Mouse (Mus musculus): ENCODE measurements at regions not wholly inside any gene's neighbourhood (a gene's known extent, or its start where the extent isn't known, plus 50 kb on each side); places are given as distances from the start of the nearest gene placed in this dataset.

GRCm38 (mm10) chr12:51501185-51501584, 92.0 kb upstream of the Coch start:
- H3K36me3 ChIP-seq (ENCODE audit: control insufficient read depth, insufficient read depth, low read length): no peaks in the 10 kb centered on the region
- H3K9me3 ChIP-seq (ENCODE audit: control insufficient read depth, low read length): no peaks in the 10 kb centered on the region
- no peak overlapping the region for H3K27ac ChIP-seq (ENCODE audit: low read depth, low read length)
- DNase-seq (ENCODE audit: low spot score) (no peak), ATAC-seq (replicated peaks; ENCODE audit: low FRiP score) (no peak)
- H3K4me3 ChIP-seq (ENCODE audit: low read depth, low read length): no peak overlapping the region
- 87% methylated on average over 4 of the region's 4 CpGs for WGBS
- H3K9ac ChIP-seq (ENCODE audit: low read length): no peak overlapping the region
- H3K27me3 ChIP-seq (ENCODE audit: control insufficient read depth, insufficient read depth, low read length): no peaks in the 10 kb centered on the region
- no peak overlapping the region for H3K4me2 ChIP-seq (ENCODE audit: low read depth, low read length, severe bottlenecking)
- peaks cover 7% of the 10 kb centered on the region; the same call in 1 of the 2 replicates for H3K4me1 ChIP-seq (replicated peaks; ENCODE audit: control insufficient read depth, insufficient read depth, low read length)

GRCm38 (mm10) chr12:51502724-51503123, 90.4 kb upstream of the Coch start:
- WGBS: 94% methylated on average over 4 of the region's 4 CpGs
- Histone ChIP-seq H3K4me3 (ENCODE audit: low read depth, low read length) (no peak overlapping the region), H3K9me3 (ENCODE audit: control insufficient read depth, low read length) (no peaks in the 10 kb centered on the region), H3K9ac (ENCODE audit: low read length) (no peak overlapping the region), H3K4me1 (replicated peaks; ENCODE audit: control insufficient read depth, insufficient read depth, low read length) (peaks cover 7% of the 10 kb centered on the region; the same call in 1 of the 2 replicates), H3K36me3 (ENCODE audit: control insufficient read depth, insufficient read depth, low read length) (no peaks in the 10 kb centered on the region), H3K4me2 (ENCODE audit: low read depth, low read length, severe bottlenecking) (no peak overlapping the region), H3K27ac (ENCODE audit: low read depth, low read length) (no peak overlapping the region), H3K27me3 (ENCODE audit: control insufficient read depth, insufficient read depth, low read length) (no peaks in the 10 kb centered on the region)
- no peak for DNase-seq (ENCODE audit: low spot score)
- no peak for ATAC-seq (replicated peaks; ENCODE audit: low FRiP score)

GRCm38 (mm10) chr12:51503706-51504105, 89.4 kb upstream of the Coch start:
- H3K9me3 ChIP-seq (ENCODE audit: control insufficient read depth, low read length): no peaks in the 10 kb centered on the region
- DNase-seq (ENCODE audit: low spot score) (no peak), ATAC-seq (replicated peaks; ENCODE audit: low FRiP score) (no peak)
- WGBS: 85% methylated on average over 4 of the region's 4 CpGs
- no peaks in the 10 kb centered on the region for H3K36me3 ChIP-seq (ENCODE audit: control insufficient read depth, insufficient read depth, low read length)
- no peak overlapping the region for H3K27ac ChIP-seq (ENCODE audit: low read depth, low read length)
- H3K4me1 ChIP-seq (replicated peaks; ENCODE audit: control insufficient read depth, insufficient read depth, low read length): peaks cover 7% of the 10 kb centered on the region; the same call in 1 of the 2 replicates
- H3K4me3 ChIP-seq (ENCODE audit: low read depth, low read length): no peak overlapping the region
- H3K27me3 ChIP-seq (ENCODE audit: control insufficient read depth, insufficient read depth, low read length): no peaks in the 10 kb centered on the region
- no peak overlapping the region for H3K9ac ChIP-seq (ENCODE audit: low read length)
- H3K4me2 ChIP-seq (ENCODE audit: low read depth, low read length, severe bottlenecking): no peak overlapping the region

GRCm38 (mm10) chr12:51504581-51504980, 88.6 kb upstream of the Coch start:
- H3K9ac ChIP-seq (ENCODE audit: low read length): no peak overlapping the region
- H3K27ac ChIP-seq (ENCODE audit: low read depth, low read length): no peak overlapping the region
- peaks cover 7% of the 10 kb centered on the region; the same call in 1 of the 2 replicates for H3K4me1 ChIP-seq (replicated peaks; ENCODE audit: control insufficient read depth, insufficient read depth, low read length)
- ATAC-seq (replicated peaks; ENCODE audit: low FRiP score) (no peak), DNase-seq (ENCODE audit: low spot score) (no peak)
- no peaks in the 10 kb centered on the region for H3K36me3 ChIP-seq (ENCODE audit: control insufficient read depth, insufficient read depth, low read length)
- H3K9me3 ChIP-seq (ENCODE audit: control insufficient read depth, low read length): no peaks in the 10 kb centered on the region
- H3K27me3 ChIP-seq (ENCODE audit: control insufficient read depth, insufficient read depth, low read length): no peaks in the 10 kb centered on the region
- H3K4me2 ChIP-seq (ENCODE audit: low read depth, low read length, severe bottlenecking): no peak overlapping the region
- H3K4me3 ChIP-seq (ENCODE audit: low read depth, low read length): no peak overlapping the region
- WGBS: 42% methylated on average over 7 of the region's 7 CpGs

GRCm38 (mm10) chr12:51510010-51510409, 83.1 kb upstream of the Coch start:
- ATAC-seq (replicated peaks; ENCODE audit: low FRiP score) (no peak), DNase-seq (ENCODE audit: low spot score) (no peak)
- Histone ChIP-seq H3K9me3 (ENCODE audit: control insufficient read depth, low read length) (no peaks in the 10 kb centered on the region), H3K9ac (ENCODE audit: low read length) (no peak overlapping the region), H3K27me3 (ENCODE audit: control insufficient read depth, insufficient read depth, low read length) (no peaks in the 10 kb centered on the region), H3K4me3 (ENCODE audit: low read depth, low read length) (no peak overlapping the region), H3K4me2 (ENCODE audit: low read depth, low read length, severe bottlenecking) (no peak overlapping the region), H3K4me1 (replicated peaks; ENCODE audit: control insufficient read depth, insufficient read depth, low read length) (peaks cover 7% of the 10 kb centered on the region; the same call in 1 of the 2 replicates), H3K36me3 (ENCODE audit: control insufficient read depth, insufficient read depth, low read length) (no peaks in the 10 kb centered on the region), H3K27ac (ENCODE audit: low read depth, low read length) (no peak overlapping the region)
- WGBS: 83% methylated on average over 2 of the region's 2 CpGs

GRCm38 (mm10) chr12:51516726-51517125, 76.4 kb upstream of the Coch start:
- no peak overlapping the region for H3K4me2 ChIP-seq (ENCODE audit: low read depth, low read length, severe bottlenecking)
- H3K27ac ChIP-seq (ENCODE audit: low read depth, low read length): no peak overlapping the region
- no peak overlapping the region for H3K9ac ChIP-seq (ENCODE audit: low read length)
- H3K4me3 ChIP-seq (ENCODE audit: low read depth, low read length): no peak overlapping the region
- H3K4me1 ChIP-seq (replicated peaks; ENCODE audit: control insufficient read depth, insufficient read depth, low read length): no peaks in the 10 kb centered on the region
- no peaks in the 10 kb centered on the region for H3K27me3 ChIP-seq (ENCODE audit: control insufficient read depth, insufficient read depth, low read length)
- H3K36me3 ChIP-seq (ENCODE audit: control insufficient read depth, insufficient read depth, low read length): no peaks in the 10 kb centered on the region
- ATAC-seq (replicated peaks; ENCODE audit: low FRiP score) (no peak), DNase-seq (ENCODE audit: low spot score) (no peak)
- H3K9me3 ChIP-seq (ENCODE audit: control insufficient read depth, low read length): no peaks in the 10 kb centered on the region
- WGBS: 86% methylated on average over 3 of the region's 3 CpGs

GRCm38 (mm10) chr12:51521610-51522120, 71.5 kb upstream of the Coch start:
- Histone ChIP-seq H3K36me3 (ENCODE audit: control insufficient read depth, insufficient read depth, low read length) (no peaks in the 10 kb centered on the region), H3K9ac (ENCODE audit: low read length) (no peak overlapping the region), H3K27ac (ENCODE audit: low read depth, low read length) (no peak overlapping the region), H3K27me3 (ENCODE audit: control insufficient read depth, insufficient read depth, low read length) (no peaks in the 10 kb centered on the region), H3K9me3 (ENCODE audit: control insufficient read depth, low read length) (no peaks in the 10 kb centered on the region), H3K4me3 (ENCODE audit: low read depth, low read length) (no peak overlapping the region), H3K4me2 (ENCODE audit: low read depth, low read length, severe bottlenecking) (no peak overlapping the region), H3K4me1 (replicated peaks; ENCODE audit: control insufficient read depth, insufficient read depth, low read length) (no peaks in the 10 kb centered on the region)
- ATAC-seq (replicated peaks; ENCODE audit: low FRiP score): no peak
- WGBS: 71% methylated on average over 2 of the region's 2 CpGs
- DNase-seq (ENCODE audit: low spot score): no peak

- Histone ChIP-seq H3K4me3 (ENCODE audit: low read depth, low read length) (no peak overlapping the region), H3K4me1 (replicated peaks; ENCODE audit: control insufficient read depth, insufficient read depth, low read length) (no peaks in the 10 kb centered on the region), H3K27ac (ENCODE audit: low read depth, low read length) (no peak overlapping the region), H3K36me3 (ENCODE audit: control insufficient read depth, insufficient read depth, low read length) (no peaks in the 10 kb centered on the region), H3K9ac (ENCODE audit: low read length) (no peak overlapping the region), H3K4me2 (ENCODE audit: low read depth, low read length, severe bottlenecking) (no peak overlapping the region), H3K9me3 (ENCODE audit: control insufficient read depth, low read length) (no peaks in the 10 kb centered on the region), H3K27me3 (ENCODE audit: control insufficient read depth, insufficient read depth, low read length) (no peaks in the 10 kb centered on the region)
- no peak for DNase-seq (ENCODE audit: low spot score)
- ATAC-seq (replicated peaks; ENCODE audit: low FRiP score): no peak
- WGBS: 87% methylated on average over 4 of the region's 4 CpGs
These were observed 69.3 kb upstream of the Coch start for GRCm38 (mm10) chr12:51523866-51524265.

- Histone ChIP-seq H3K4me3 (ENCODE audit: low read depth, low read length) (no peak overlapping the region), H3K36me3 (ENCODE audit: control insufficient read depth, insufficient read depth, low read length) (no peaks in the 10 kb centered on the region), H3K4me1 (replicated peaks; ENCODE audit: control insufficient read depth, insufficient read depth, low read length) (no peaks in the 10 kb centered on the region), H3K27ac (ENCODE audit: low read depth, low read length) (no peak overlapping the region), H3K9ac (ENCODE audit: low read length) (no peak overlapping the region), H3K4me2 (ENCODE audit: low read depth, low read length, severe bottlenecking) (no peak overlapping the region), H3K9me3 (ENCODE audit: control insufficient read depth, low read length) (no peaks in the 10 kb centered on the region), H3K27me3 (ENCODE audit: control insufficient read depth, insufficient read depth, low read length) (no peaks in the 10 kb centered on the region)
- ATAC-seq (replicated peaks; ENCODE audit: low FRiP score) (no peak), DNase-seq (ENCODE audit: low spot score) (no peak)
- WGBS: 91% methylated on average over 2 of the region's 2 CpGs
These were observed 65.3 kb upstream of the Coch start for GRCm38 (mm10) chr12:51527854-51528253.
